Mouse (Mus musculus) Patski (cell line): Measurements from ENCODE around the gene Rab17. TPM values are rescaled to one million over a fixed set of nuclear protein-coding genes. Genes with fewer than 3 reads are reported as not detected.

Source experiments
- ATAC-seq: fragments of 100-300 bp; one replicate; pipeline ENCODE4 v1.8.0; 2021
- CTCF ChIA-PET: fragments of 350-600 bp; sonication (Branson Sonifier 250); formaldehyde crosslinking; loops from one replicate; lab custom pipeline; 2022; ENCODE audit warnings: inconsistent platforms; lab: Charles Lee
- POLR2A ChIA-PET: fragments of 350-600 bp; sonication (Branson Sonifier 250); formaldehyde crosslinking; loops from one replicate; lab custom pipeline; 2022; ENCODE audit warnings: antibody characterized with exemption, inconsistent platforms; lab: Charles Lee
- DNase-seq: peaks from one replicate; pipeline ENCODE4 v3.0.0-alpha.2; 2011; ENCODE audit warnings: low read depth, low spot score
- H3K27me3 ChIP-seq: fragments of 371-371 bp; one replicate; pipeline ENCODE4 v1.5.1; 2021
- CTCF ChIP-seq: fragments of 100-300 bp; IDR thresholded peaks from one replicate; pipeline ENCODE4 v1.5.1; 2021
- in situ Hi-C: fragments of 300-500 bp; cut with MboI; formaldehyde crosslinking; loops from 3 replicates; pipeline ENCODE4 v1.11.1; 2018; ENCODE audit warnings: low pct_unique_long_range_greater_than_20kb, mixed read lengths
- polyA plus RNA-seq: library from polyadenylated mRNA; unstranded; gene quantifications from one replicate; pipeline ENCODE4 v1.2.3, GENCODE M21; 2021

Gene Rab17
- polyA plus RNA-seq, 1 experiment from 2014 or later: 1.3 TPM

DNA sequence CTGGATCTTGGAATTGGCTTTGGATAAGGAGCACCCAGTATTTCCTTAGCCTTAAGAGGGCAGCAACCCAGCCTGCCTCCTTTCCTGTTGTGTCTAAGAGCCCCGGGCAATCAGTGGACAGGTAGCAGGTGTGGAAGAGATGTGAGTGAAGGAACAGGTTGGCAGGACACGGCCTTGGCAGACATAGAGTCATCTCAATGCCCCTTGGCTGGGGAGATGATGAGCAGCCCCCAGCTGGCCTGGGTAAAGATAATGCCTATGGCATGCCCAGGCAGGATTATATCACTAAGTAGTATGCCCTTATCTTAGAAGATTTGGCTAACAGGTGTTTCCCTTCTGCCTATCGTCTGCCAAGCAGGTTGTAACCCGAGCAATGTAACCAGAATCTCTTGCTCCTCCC, 27.7 kb upstream of the Rab17 start:
- H3K27me3 ChIP-seq: no peaks in the 10 kb centered on the region
- ChIA-PET CTCF (interaction anchor here (1.3 kb wide), 1 partner anchor 22 kb away, joined by 3 read pairs; no protein-coding TSS in a partner anchor), POLR2A (interaction anchor here (0.9 to 1.4 kb wide), 3 partner anchors 13 to 28 kb away, joined by 3 read pairs; no protein-coding TSS in a partner anchor)
- in situ Hi-C loops: no loop called here
- no peak for DNase-seq
- no peak for TF ChIP-seq CTCF
- no peak for ATAC-seq

DNA sequence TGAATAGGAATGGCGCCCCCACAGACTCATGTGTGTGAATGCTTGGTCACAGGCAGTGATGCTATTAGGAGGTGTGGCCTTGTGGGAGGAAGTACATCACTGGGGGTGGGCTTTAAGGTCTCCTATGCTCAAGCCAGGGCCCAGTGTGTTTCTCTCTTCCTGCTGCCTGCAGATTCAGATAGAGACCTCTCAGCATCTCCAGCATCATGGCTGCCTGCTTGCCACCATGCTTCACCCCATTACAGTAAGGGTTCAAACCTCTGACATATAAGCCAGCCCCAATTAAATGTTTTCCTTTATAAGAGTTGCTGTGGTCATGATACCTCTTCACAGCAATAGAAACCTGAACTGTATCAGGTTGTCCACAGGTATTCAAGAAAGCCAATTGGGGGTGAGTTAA, 26.5 kb upstream of the Rab17 start:
- no peak for ATAC-seq
- ChIA-PET CTCF (interaction anchor here (0.9 to 1.3 kb wide), 2 partner anchors 10 to 21 kb away, joined by 3 read pairs; no protein-coding TSS in a partner anchor), POLR2A (no interaction called here)
- H3K27me3 ChIP-seq: no peaks in the 10 kb centered on the region
- TF ChIP-seq CTCF: no peak
- no peak for DNase-seq
- in situ Hi-C loops: no loop called here

DNA sequence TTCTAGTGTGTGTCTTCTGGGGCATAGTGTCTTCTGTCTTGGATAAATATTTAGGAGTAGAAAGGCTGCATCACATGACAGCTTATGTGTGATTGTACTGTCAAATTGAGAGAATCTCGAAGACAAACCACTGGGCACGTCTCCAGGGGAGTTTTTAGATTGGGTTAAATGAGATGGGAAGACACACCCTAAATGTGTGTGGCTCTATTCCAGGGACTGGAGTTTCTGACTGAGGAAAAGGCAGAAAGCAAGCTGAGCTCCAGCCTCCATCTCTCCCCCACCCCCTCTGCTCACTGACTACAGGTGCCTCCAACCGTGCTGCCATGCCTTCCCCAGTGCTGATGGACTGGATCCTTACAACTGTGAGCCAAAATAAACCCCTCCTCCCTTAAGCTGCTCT, 11.9 kb upstream of the Rab17 start:
- no peaks in the 10 kb centered on the region for H3K27me3 ChIP-seq
- no peak for TF ChIP-seq CTCF
- ATAC-seq (no peak), DNase-seq (no peak)
- in situ Hi-C loops: no loop called here
- POLR2A ChIA-PET: interaction anchor here (0.8 kb wide), 1 partner anchor 17 kb away, joined by 3 read pairs; the partner anchor contains the start of gene Lrrfip1
- CTCF ChIA-PET: no interaction called here

DNA sequence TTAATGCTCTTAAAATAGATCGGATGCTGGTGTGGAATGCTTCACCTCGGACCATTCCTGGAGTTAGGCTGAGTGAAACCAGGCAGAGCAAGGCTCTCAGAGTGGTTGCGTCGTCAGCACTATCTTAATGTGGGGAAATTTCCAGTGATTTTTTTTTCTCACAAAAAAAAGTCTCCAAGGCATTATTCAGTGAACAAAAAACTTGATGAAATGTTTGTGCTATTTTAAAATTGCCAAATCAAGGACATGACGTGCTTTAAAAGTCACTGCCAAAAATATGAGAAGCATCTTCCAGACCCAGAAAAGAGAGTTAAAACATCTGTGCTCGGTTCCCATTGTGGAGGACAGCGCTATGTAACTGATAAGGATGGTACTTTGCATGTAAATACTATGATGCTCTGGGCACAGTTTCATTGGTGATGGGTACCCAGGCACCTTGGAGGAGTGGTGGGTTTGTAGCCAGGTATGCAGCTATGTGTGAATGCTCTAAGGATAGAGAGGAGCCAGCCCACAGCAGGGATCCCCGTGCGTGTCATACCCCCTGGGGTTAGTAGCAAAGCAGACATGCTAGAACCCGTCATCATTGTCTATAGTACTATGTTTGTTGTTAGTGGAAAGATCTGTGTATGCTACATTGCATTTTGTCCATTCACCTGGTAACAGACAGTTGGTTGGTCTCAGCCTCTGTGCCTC, 11.3 kb upstream of the Rab17 start:
- in situ Hi-C loops: no loop called here
- DNase-seq: peak; percentile 71
- TF ChIP-seq CTCF: no peak
- H3K27me3 ChIP-seq: no peaks in the 10 kb centered on the region
- ATAC-seq: no peak
- CTCF ChIA-PET: interaction anchor here (1.6 kb wide), 1 partner anchor 36 kb away, joined by 3 read pairs; no protein-coding TSS in a partner anchor
- POLR2A ChIA-PET: interaction anchor here (0.6 to 1.1 kb wide), 4 partner anchors 13 to 116 kb away, joined by 3 to 5 read pairs (median 4); partner anchors contain the start of gene Lrrfip1

DNA sequence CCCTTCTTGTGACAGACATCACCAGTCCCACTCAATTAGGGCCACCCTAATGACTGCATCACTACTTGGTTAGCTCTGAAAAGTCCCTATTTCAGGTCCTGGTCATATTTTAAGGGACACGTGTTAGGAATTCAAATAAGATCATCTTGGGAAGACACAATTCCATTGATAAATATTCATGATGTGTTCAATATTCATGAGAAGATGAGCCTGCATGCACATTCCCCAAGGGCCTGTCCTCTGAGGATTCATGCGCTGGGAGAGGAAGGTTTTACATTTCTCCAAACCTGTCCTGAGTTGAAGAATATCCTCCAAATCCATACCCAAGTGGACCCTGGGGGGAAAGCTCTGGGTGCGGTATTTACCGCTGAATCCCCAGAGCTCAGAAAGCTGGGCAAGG, 6.5 kb upstream of the Rab17 start:
- DNase-seq: no peak
- no peak for TF ChIP-seq CTCF
- ATAC-seq: no peak
- no peaks in the 10 kb centered on the region for H3K27me3 ChIP-seq
- ChIA-PET CTCF (interaction anchor here (3.3 to 4.0 kb wide), 2 partner anchors 62 to 122 kb away, joined by 12 to 36 read pairs; no protein-coding TSS in a partner anchor), POLR2A (interaction anchor here (1.0 kb wide), 1 partner anchor 126 kb away, joined by 3 read pairs; no protein-coding TSS in a partner anchor)
- in situ Hi-C loops: loop anchor here (10.0 kb wide), 3 partner anchors 199 to 399 kb away; partner anchors contain the start of gene Ramp1

DNA sequence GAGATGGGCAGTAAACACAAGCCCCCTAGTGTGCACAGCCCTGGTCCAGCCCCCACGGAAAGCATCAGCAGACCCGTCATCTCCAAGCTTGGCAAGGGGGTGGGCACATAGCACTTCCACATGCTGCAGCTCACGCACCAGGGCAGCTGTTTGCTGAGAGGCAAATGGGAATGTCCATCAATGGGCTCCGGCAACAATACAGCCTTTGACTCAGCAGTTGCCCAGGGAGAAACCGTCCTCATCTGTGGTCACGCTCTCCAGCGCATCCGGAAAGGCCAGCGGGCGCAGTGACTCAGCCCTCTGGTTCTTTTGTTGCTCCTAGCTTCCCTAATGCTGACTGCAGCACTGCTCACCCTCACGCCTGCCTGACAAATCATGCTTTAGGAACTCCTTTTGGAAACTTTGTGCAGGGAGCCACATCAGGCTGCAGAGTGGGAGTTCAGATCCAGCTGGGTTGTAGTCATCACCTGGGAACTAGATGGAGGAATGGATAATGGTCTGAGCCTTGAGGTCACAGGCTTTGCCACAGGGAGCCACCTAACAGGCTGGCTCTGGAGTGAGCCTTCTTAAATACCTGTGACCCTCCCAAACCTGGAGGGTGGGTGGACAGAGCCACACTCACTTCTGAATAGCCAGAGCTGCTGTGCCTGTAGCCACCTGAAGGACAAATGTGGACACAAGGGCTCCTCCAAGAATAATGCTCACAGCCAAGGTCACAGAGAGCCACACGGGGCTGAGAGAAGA, 5.6 kb upstream of the Rab17 start:
- ChIA-PET CTCF (interaction anchor here (0.7 to 4.0 kb wide), 6 partner anchors 21 to 405 kb away, joined by 3 to 36 read pairs (median 5); partner anchors contain the start of gene Ramp1), POLR2A (interaction anchor here (1.0 to 2.7 kb wide), 3 partner anchors 121 to 127 kb away, joined by 3 to 8 read pairs (median 5); no protein-coding TSS in a partner anchor)
- peak; percentile 89 for DNase-seq
- peak; percentile 91 for ATAC-seq
- in situ Hi-C loops: loop anchor here (10.0 kb wide), 3 partner anchors 200 to 400 kb away; partner anchors contain the start of gene Ramp1
- no peak for TF ChIP-seq CTCF
- H3K27me3 ChIP-seq: no peaks in the 10 kb centered on the region

DNA sequence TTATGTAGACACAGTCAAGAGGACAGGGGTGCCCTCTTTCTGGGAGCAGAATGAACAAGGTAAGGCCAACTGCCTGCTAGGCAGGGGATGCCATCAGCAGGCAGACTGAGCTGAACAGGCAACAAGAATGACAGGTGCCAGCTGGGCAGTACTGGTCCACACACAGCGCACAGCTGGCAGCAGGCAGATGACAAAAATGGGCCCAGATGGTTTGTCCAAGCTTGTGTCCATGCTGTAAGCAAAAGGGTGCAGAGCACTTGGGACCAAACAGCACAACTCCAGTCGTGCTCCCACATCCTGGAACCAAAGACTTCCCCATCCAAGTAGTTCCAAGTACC, 4.1 kb upstream of the Rab17 start:
- in situ Hi-C loops: loop anchor here (10.0 kb wide), 3 partner anchors 201 to 401 kb away; partner anchors contain the start of gene Ramp1
- ChIA-PET CTCF (interaction anchor here (0.8 to 4.0 kb wide), 21 partner anchors 10 to 451 kb away, joined by 3 to 36 read pairs (median 3); partner anchors contain the start of gene Ramp1), POLR2A (interaction anchor here (0.6 to 2.7 kb wide), 4 partner anchors 39 to 129 kb away, joined by 3 to 8 read pairs (median 4); no protein-coding TSS in a partner anchor)
- TF ChIP-seq CTCF: no peak
- H3K27me3 ChIP-seq: no peaks in the 10 kb centered on the region
- DNase-seq (no peak), ATAC-seq (no peak)

DNA sequence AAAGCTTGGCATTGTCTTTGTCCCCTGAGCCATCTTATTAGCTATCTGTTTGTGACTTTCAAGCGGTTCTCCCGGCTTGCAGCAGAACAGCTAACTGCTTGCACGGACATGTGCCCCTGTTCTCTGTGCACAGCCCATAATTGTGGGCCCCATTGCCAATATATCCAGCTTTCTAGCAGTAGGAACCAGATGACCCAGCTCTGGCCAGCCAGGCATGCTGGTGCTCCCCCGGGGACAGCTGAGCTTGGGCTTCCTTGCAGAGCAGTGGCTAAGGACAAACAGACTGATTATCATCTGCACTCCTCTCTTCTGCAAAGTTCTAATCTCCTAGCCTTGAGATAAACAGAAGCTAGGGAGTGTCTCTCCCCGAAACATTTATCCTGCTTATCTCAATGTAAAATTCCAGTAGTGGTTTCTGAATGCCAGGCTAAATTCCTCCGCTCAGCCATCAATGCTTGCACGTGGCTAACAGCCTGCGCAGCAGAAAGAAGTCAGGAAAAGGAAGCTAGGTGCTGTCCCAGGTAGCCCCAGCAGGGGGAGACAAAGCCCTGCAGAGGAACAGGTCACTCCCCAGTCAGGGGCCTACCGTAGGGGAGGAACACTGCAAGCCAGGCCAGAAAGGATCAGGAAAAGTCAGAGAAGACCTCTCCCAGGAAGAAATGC, 3.6 kb upstream of the Rab17 start:
- no peaks in the 10 kb centered on the region for H3K27me3 ChIP-seq
- ChIA-PET CTCF (interaction anchor here (0.8 to 4.0 kb wide), 21 partner anchors 10 to 451 kb away, joined by 3 to 36 read pairs (median 3); partner anchors contain the start of gene Ramp1), POLR2A (interaction anchor here (0.8 to 2.7 kb wide), 3 partner anchors 123 to 129 kb away, joined by 3 to 8 read pairs (median 5); no protein-coding TSS in a partner anchor)
- DNase-seq: peak; percentile 72
- peak; percentile 40 for ATAC-seq
- no peak for TF ChIP-seq CTCF
- in situ Hi-C loops: loop anchor here (10.0 kb wide), 3 partner anchors 202 to 402 kb away; partner anchors contain the start of gene Ramp1

DNA sequence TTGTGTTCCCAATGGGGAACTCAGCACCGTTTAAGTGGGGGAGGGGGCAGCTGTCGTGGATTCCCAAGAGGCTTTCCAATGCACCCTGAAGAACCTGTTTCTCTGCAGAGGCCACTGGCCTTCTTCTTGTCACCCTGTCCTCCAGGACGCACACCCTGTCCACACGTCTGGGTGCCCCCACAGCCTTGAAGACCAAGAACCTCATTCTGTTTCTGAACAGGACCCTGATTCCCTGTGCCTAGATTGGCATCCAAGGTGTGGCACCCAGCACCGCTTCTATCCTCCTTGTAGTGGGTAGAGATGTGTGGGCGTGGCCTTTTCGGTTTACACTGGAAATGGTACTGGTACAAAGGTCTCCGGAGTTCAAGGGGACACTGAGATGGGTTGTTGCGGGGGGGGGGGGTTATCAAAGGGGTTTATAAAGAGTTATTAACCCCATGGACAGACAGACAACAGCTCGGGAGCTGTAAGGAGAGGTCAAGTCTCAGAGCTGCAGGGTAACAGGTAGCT, 475 bp upstream of the Rab17 start:
- no peak for ATAC-seq
- POLR2A ChIA-PET: interaction anchor here (0.7 kb wide), 2 partner anchors 130 to 376 kb away, joined by 3 read pairs; no protein-coding TSS in a partner anchor

More for the DNA sequence above, 475 bp upstream of the Rab17 start:
- no peak for DNase-seq
- CTCF ChIA-PET: interaction anchor here (1.8 kb wide), 1 partner anchor 132 kb away, joined by 4 read pairs; no protein-coding TSS in a partner anchor
- no peak for TF ChIP-seq CTCF
- in situ Hi-C loops: loop anchor here (10.0 kb wide), 3 partner anchors 205 to 405 kb away; partner anchors contain the start of gene Ramp1
- no peaks in the 10 kb centered on the region for H3K27me3 ChIP-seq
